Mouse (Mus musculus): Measurements from ENCODE around the gene Nlrc4. TPM values are rescaled to one million over a fixed set of nuclear protein-coding genes. Genes with fewer than 3 reads are reported as not detected.

Nlrc4 gene
- total and polyA plus RNA-seq, 2 experiments, result 0.04 to 0.37 TPM

DNA sequence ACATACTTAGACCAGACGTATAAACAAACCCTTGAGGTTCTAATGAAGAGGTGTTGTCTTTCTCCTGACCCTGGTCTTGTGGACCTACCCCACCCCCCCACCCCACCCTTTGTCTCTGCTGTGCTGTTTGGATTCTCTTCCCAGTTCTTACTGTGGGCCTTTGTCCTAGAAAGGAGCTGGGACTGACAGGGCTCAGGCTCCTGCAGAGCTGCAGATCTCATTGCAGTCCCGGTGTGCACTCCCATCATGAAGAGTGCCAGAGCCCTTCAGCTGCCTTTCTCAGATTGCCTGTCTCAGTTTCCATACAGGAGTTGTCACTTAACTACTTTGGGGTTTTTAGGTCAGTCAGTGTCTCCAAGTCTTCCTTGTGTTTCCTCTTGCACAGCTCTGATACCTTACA, 38.3 kb downstream of the Nlrc4 start:
- 100% methylated on average over 2 of the region's 2 CpGs for WGBS
- no peaks in the 10 kb centered on the region for H3K4me1 ChIP-seq (ENCODE audit: control insufficient read depth, insufficient read depth, low read length)
- DNase-seq (ENCODE audit: extremely low read depth, low read depth, low spot score), result no peak
- H3K4me3 ChIP-seq (ENCODE audit: insufficient read depth, low read depth, low read length), result no peak overlapping the region
- H3K9ac ChIP-seq (ENCODE audit: low read depth, low read length), result no peak overlapping the region
- no peak for TF ChIP-seq CTCF (IDR thresholded peaks at IDR 0.05; ENCODE audit: low read depth, low read length)
- no peak for TF ChIP-seq POLR2A (IDR thresholded peaks at IDR 0.05; ENCODE audit: extremely low read depth, insufficient read depth, low read length)
- no peaks in the 10 kb centered on the region for H3K27me3 ChIP-seq (ENCODE audit: control insufficient read depth, insufficient read depth, low read length)
- H3K27ac ChIP-seq (replicated peaks; ENCODE audit: insufficient read depth, low read depth, low read length), result no peak overlapping the region
- no peaks in the 10 kb centered on the region for H3K79me2 ChIP-seq (ENCODE audit: control insufficient read depth, insufficient read depth, low read length)
- H3K36me3 ChIP-seq (ENCODE audit: control insufficient read depth, insufficient read depth, low read length), result peaks cover 40% of the 10 kb centered on the region

GRCm38 (mm10) chr17:74418171-74418570, 40.8 kb downstream of the Nlrc4 start:
- TF ChIP-seq POLR2A (IDR thresholded peaks at IDR 0.05; ENCODE audit: extremely low read depth, insufficient read depth, low read length) (no peak), CTCF (IDR thresholded peaks at IDR 0.05; ENCODE audit: low read depth, low read length) (no peak)
- H3K36me3 ChIP-seq (ENCODE audit: control insufficient read depth, insufficient read depth, low read length), result peaks cover 34% of the 10 kb centered on the region
- H3K4me3 ChIP-seq (ENCODE audit: insufficient read depth, low read depth, low read length), result no peak overlapping the region
- no peaks in the 10 kb centered on the region for H3K79me2 ChIP-seq (ENCODE audit: control insufficient read depth, insufficient read depth, low read length)
- H3K9ac ChIP-seq (ENCODE audit: low read depth, low read length), result no peak overlapping the region
- peak; percentile 52 for DNase-seq (ENCODE audit: extremely low read depth, low read depth, low spot score)
- no peaks in the 10 kb centered on the region for H3K4me1 ChIP-seq (ENCODE audit: control insufficient read depth, insufficient read depth, low read length)
- no peak overlapping the region for H3K27ac ChIP-seq (replicated peaks; ENCODE audit: insufficient read depth, low read depth, low read length)
- WGBS, result 15% methylated on average over 4 of the region's 4 CpGs
- no peaks in the 10 kb centered on the region for H3K27me3 ChIP-seq (ENCODE audit: control insufficient read depth, insufficient read depth, low read length)

- H3K36me3 ChIP-seq (ENCODE audit: control insufficient read depth, insufficient read depth, low read length), result peaks cover 28% of the 10 kb centered on the region
- no peaks in the 10 kb centered on the region for H3K4me1 ChIP-seq (ENCODE audit: control insufficient read depth, insufficient read depth, low read length)
- no peak overlapping the region for H3K27ac ChIP-seq (replicated peaks; ENCODE audit: insufficient read depth, low read depth, low read length)
- DNase-seq (ENCODE audit: extremely low read depth, low read depth, low spot score), result no peak
- 94% methylated on average over 8 of the region's 8 CpGs for WGBS
- no peak overlapping the region for H3K4me3 ChIP-seq (ENCODE audit: insufficient read depth, low read depth, low read length)
- no peaks in the 10 kb centered on the region for H3K79me2 ChIP-seq (ENCODE audit: control insufficient read depth, insufficient read depth, low read length)
- no peak overlapping the region for H3K9ac ChIP-seq (ENCODE audit: low read depth, low read length)
- TF ChIP-seq POLR2A (IDR thresholded peaks at IDR 0.05; ENCODE audit: extremely low read depth, insufficient read depth, low read length) (no peak), CTCF (IDR thresholded peaks at IDR 0.05; ENCODE audit: low read depth, low read length) (no peak)
- H3K27me3 ChIP-seq (ENCODE audit: control insufficient read depth, insufficient read depth, low read length), result no peaks in the 10 kb centered on the region
Measured at GRCm38 (mm10) chr17:74416841-74417360, 42.0 kb downstream of the Nlrc4 start.

DNA sequence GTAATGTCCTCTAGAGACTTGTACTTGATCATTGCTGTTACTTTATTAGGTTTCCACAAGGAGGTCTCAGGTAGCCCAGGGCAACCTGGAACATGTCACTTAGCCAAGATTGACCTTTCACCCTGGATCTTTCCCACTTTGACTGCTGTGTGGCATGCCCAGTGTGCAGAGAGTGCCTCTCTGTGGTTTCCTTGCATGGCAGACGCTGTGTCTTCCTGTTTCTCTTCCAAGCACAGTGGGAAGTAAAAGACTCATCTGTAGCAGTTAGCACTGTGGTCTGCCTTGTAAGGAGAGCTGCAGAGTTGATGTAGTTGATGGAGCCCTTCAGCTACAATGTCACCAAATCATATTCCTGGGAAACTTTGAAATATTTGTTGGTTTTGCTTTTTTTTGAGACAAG, 44.3 kb downstream of the Nlrc4 start:
- no peaks in the 10 kb centered on the region for H3K79me2 ChIP-seq (ENCODE audit: control insufficient read depth, insufficient read depth, low read length)
- H3K9ac ChIP-seq (ENCODE audit: low read depth, low read length), result no peak overlapping the region
- no peak for DNase-seq (ENCODE audit: extremely low read depth, low read depth, low spot score)
- TF ChIP-seq POLR2A (IDR thresholded peaks at IDR 0.05; ENCODE audit: extremely low read depth, insufficient read depth, low read length) (no peak), CTCF (IDR thresholded peaks at IDR 0.05; ENCODE audit: low read depth, low read length) (no peak)
- WGBS, result 74% methylated on average over 1 of the region's 1 CpGs
- H3K27ac ChIP-seq (replicated peaks; ENCODE audit: insufficient read depth, low read depth, low read length), result no peak overlapping the region
- no peaks in the 10 kb centered on the region for H3K4me1 ChIP-seq (ENCODE audit: control insufficient read depth, insufficient read depth, low read length)
- no peaks in the 10 kb centered on the region for H3K27me3 ChIP-seq (ENCODE audit: control insufficient read depth, insufficient read depth, low read length)
- H3K36me3 ChIP-seq (ENCODE audit: control insufficient read depth, insufficient read depth, low read length), result peaks cover 28% of the 10 kb centered on the region
- no peak overlapping the region for H3K4me3 ChIP-seq (ENCODE audit: insufficient read depth, low read depth, low read length)

GRCm38 (mm10) chr17:74413324-74413723, 45.6 kb downstream of the Nlrc4 start:
- Histone ChIP-seq H3K79me2 (ENCODE audit: control insufficient read depth, insufficient read depth, low read length) (no peaks in the 10 kb centered on the region), H3K4me1 (ENCODE audit: control insufficient read depth, insufficient read depth, low read length) (no peaks in the 10 kb centered on the region), H3K27ac (replicated peaks; ENCODE audit: insufficient read depth, low read depth, low read length) (no peak overlapping the region), H3K9ac (ENCODE audit: low read depth, low read length) (no peak overlapping the region), H3K27me3 (ENCODE audit: control insufficient read depth, insufficient read depth, low read length) (no peaks in the 10 kb centered on the region), H3K4me3 (ENCODE audit: insufficient read depth, low read depth, low read length) (no peak overlapping the region), H3K36me3 (ENCODE audit: control insufficient read depth, insufficient read depth, low read length) (peaks cover 26% of the 10 kb centered on the region)
- TF ChIP-seq POLR2A (IDR thresholded peaks at IDR 0.05; ENCODE audit: extremely low read depth, insufficient read depth, low read length), result no peak
- TF ChIP-seq CTCF (IDR thresholded peaks at IDR 0.05; ENCODE audit: low read depth, low read length), result no peak
- WGBS, result 91% methylated on average over 8 of the region's 8 CpGs
- DNase-seq (ENCODE audit: extremely low read depth, low read depth, low spot score), result no peak

DNA sequence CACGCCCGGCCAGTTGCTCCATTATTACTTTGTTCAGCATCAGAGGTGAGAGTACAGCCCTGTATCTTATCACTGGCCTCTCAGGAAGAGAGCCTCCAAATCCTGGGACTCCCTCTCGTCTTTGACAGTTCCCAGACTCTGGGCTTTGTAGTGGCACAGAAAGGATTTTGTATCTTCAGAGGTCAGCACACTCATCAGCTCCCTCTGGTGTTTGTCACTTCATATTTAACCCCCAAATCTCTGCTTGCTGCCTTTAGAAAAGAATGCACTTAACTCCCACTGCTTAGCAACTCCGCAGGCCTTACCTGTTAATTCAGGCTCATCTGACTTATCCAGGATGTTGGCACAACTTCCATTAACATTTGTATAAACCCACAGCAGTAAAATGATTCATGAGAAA, 49.2 kb downstream of the Nlrc4 start:
- Histone ChIP-seq H3K4me1 (ENCODE audit: control insufficient read depth, insufficient read depth, low read length) (no peaks in the 10 kb centered on the region), H3K27ac (replicated peaks; ENCODE audit: insufficient read depth, low read depth, low read length) (no peak overlapping the region), H3K4me3 (ENCODE audit: insufficient read depth, low read depth, low read length) (no peak overlapping the region), H3K9ac (ENCODE audit: low read depth, low read length) (no peak overlapping the region), H3K27me3 (ENCODE audit: control insufficient read depth, insufficient read depth, low read length) (no peaks in the 10 kb centered on the region), H3K79me2 (ENCODE audit: control insufficient read depth, insufficient read depth, low read length) (no peaks in the 10 kb centered on the region), H3K36me3 (ENCODE audit: control insufficient read depth, insufficient read depth, low read length) (peaks cover 29% of the 10 kb centered on the region)
- 80% methylated on average over 4 of the region's 4 CpGs for WGBS
- DNase-seq (ENCODE audit: extremely low read depth, low read depth, low spot score), result no peak
- no peak for TF ChIP-seq CTCF (IDR thresholded peaks at IDR 0.05; ENCODE audit: low read depth, low read length)
- no peak for TF ChIP-seq POLR2A (IDR thresholded peaks at IDR 0.05; ENCODE audit: extremely low read depth, insufficient read depth, low read length)
